Mouse (Mus musculus): ENCODE measurements at regions not wholly inside any gene's neighbourhood (a gene's known extent, or its start where the extent isn't known, plus 50 kb on each side); places are given as distances from the start of the nearest gene placed in this dataset.
"Not testable (repeated sequence)": the region's sequence is repeated elsewhere in the genome, so short reads cannot be mapped to it uniquely, and the experiment has no call there.

GRCm38 (mm10) chr4:143055371-143055770 is 157.4 kb downstream of the Prdm2 start:
- no peak for DNase-seq (ENCODE audit: low read depth, low spot score)

- no peak for DNase-seq (ENCODE audit: low read depth, low spot score)
Observed at GRCm38 (mm10) chr4:143053029-143053428, 159.8 kb downstream of the Prdm2 start.

GRCm38 (mm10) chr4:143051205-143051604 is 161.6 kb downstream of the Prdm2 start:
- DNase-seq (ENCODE audit: low read depth, low spot score), result no peak

- DNase-seq (ENCODE audit: low read depth, low spot score), result no peak
Observed at GRCm38 (mm10) chr4:143045245-143045644, 167.6 kb downstream of the Prdm2 start.

GRCm38 (mm10) chr4:143042806-143043205 is 170.0 kb downstream of the Prdm2 start:
- DNase-seq (ENCODE audit: low read depth, low spot score), result no peak

- no peak for DNase-seq (ENCODE audit: low read depth, low spot score)
Observed at GRCm38 (mm10) chr4:143038626-143039025, 174.2 kb downstream of the Prdm2 start.

- no peak for DNase-seq (ENCODE audit: low read depth, low spot score)
Observed at GRCm38 (mm10) chr4:143036704-143037103, 176.1 kb downstream of the Prdm2 start.

GRCm38 (mm10) chr4:143035089-143035488 is 177.7 kb downstream of the Prdm2 start:
- DNase-seq (ENCODE audit: low read depth, low spot score), result not testable (repeated sequence)

GRCm38 (mm10) chr4:143034324-143034723 is 178.5 kb downstream of the Prdm2 start:
- not testable (repeated sequence) for DNase-seq (ENCODE audit: low read depth, low spot score)

- not testable (repeated sequence) for DNase-seq (ENCODE audit: low read depth, low spot score)
Observed at GRCm38 (mm10) chr4:143029813-143030212, 183.0 kb downstream of the Prdm2 start.

- no peak for DNase-seq (ENCODE audit: low read depth, low spot score)
Observed at GRCm38 (mm10) chr4:143027292-143027691, 185.5 kb downstream of the Prdm2 start.

- no peak for DNase-seq (ENCODE audit: low read depth, low spot score)
Observed at GRCm38 (mm10) chr4:143021242-143021881, 191.4 kb downstream of the Prdm2 start.

GRCm38 (mm10) chr4:143020658-143021057 is 192.1 kb downstream of the Prdm2 start:
- no peak for DNase-seq (ENCODE audit: low read depth, low spot score)

- no peak for DNase-seq (ENCODE audit: low read depth, low spot score)
Observed at GRCm38 (mm10) chr4:143012900-143013299, 199.9 kb downstream of the Prdm2 start.

GRCm38 (mm10) chr4:143001961-143002360 is 210.8 kb downstream of the Prdm2 start:
- DNase-seq (ENCODE audit: low read depth, low spot score), result no peak

- no peak for DNase-seq (ENCODE audit: low read depth, low spot score)
Observed at GRCm38 (mm10) chr4:143001486-143001885, 211.3 kb downstream of the Prdm2 start.

- no peak for DNase-seq (ENCODE audit: low read depth, low spot score)
Observed at GRCm38 (mm10) chr4:142996406-142996805, 216.4 kb downstream of the Prdm2 start.

GRCm38 (mm10) chr4:142991401-142991800 is 221.4 kb downstream of the Prdm2 start:
- DNase-seq (ENCODE audit: low read depth, low spot score), result no peak

- DNase-seq (ENCODE audit: low read depth, low spot score), result no peak
Observed at GRCm38 (mm10) chr4:142989175-142989574, 223.6 kb downstream of the Prdm2 start.

GRCm38 (mm10) chr4:142983295-142983624 is 229.5 kb downstream of the Prdm2 start:
- DNase-seq (ENCODE audit: low read depth, low spot score), result no peak

- DNase-seq (ENCODE audit: low read depth, low spot score), result no peak
Observed at GRCm38 (mm10) chr4:142982585-142983294, 230.1 kb downstream of the Prdm2 start.

GRCm38 (mm10) chr4:142975620-142976019 is 237.2 kb downstream of the Prdm2 start:
- DNase-seq (ENCODE audit: low read depth, low spot score), result no peak

- DNase-seq (ENCODE audit: low read depth, low spot score), result no peak
Observed at GRCm38 (mm10) chr4:142970040-142970439, 242.8 kb downstream of the Prdm2 start.
